Mouse (Mus musculus) lung, adult 2 months (tissue): Measurements from ENCODE around the gene Alk.

Source experiments
- CTCF ChIP-seq: fragments of 200-500 bp; IDR thresholded peaks from 2 replicates; pipeline ENCODE4 v1.5.1; 2011; ENCODE audit warnings: mild to moderate bottlenecking, low read length, control low read depth; ENCODE audit not compliant: insufficient read depth
- POLR2A ChIP-seq: fragments of 200-500 bp; IDR thresholded peaks from 2 replicates; pipeline ENCODE4 v1.6.1; 2011; ENCODE audit warnings: low read depth, mild to moderate bottlenecking, control low read depth, low read length, borderline replicate concordance; ENCODE audit errors: extremely low read depth

DNA sequence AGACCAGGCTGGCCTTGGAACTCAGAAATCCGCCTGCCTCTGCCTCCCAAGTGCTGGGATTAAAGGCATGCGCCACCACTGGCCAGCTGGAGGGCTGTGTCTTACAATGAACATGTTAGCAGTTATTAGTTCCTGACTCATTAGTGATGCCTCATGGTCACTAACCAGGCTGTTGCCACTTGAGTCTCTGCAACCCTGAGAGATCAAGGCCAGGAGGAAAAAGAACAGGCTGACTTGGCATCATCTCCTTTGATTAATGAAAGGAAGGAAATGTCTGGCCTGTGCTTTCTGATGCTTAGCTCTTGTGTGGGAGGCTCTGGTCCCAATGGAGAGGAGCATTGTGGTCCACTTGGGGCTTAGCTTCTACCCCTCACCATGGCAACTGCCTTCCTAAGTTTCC, 611.4 kb downstream of the Alk start:
- TF ChIP-seq CTCF (no peak), POLR2A (no peak)
